ENCODE assay signal across 10 mouse cellular contexts in the genomic region with DNA sequence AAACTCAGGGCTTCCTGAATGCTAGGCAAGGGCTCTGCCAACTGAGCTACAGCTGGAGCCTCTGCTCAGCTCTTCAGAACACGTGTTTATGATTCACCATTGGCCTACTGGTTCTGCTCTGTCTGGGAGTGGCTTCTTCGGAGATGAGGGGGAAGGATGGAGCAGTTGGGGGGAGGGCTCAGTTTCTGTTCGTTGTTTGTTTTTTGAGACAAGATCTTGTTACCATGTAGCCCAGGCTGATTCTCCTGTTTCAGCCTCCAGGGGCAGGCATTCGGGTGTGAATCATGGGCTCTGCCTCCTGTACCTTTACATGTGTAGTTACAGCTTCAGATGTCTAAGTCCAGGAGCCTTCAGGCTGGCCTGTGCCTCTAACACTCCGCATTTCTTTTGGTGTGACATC.
DNase-seq lines count a peak whose midpoint lies in the region; ATAC-seq lines count a peak whose summit lies in the region.
"Had no signal": no experiment of that assay in that cellular context is flagged by ENCODE, and none has a peak within 500 bp of the region (broad histone marks: within the 10 kb centered on the region; RNA-seq: fewer than 3 reads in every experiment).

No protein-coding gene starts in this region.

- peaks cover 7% of the 10 kb centered on the region for H3K4me1 ChIP-seq in heart, embryonic 12.5 days (replicated peaks)
- peaks cover 24% of the 10 kb centered on the region for H3K4me1 ChIP-seq in liver, embryonic 12.5 days
- H3K4me1 ChIP-seq: hindbrain, embryonic 15.5 days had no signal

- 42% methylated on average over 5 of the region's 5 CpGs for WGBS in heart, embryonic 12.5 days
- WGBS in liver, embryonic 12.5 days (ENCODE audit: insufficient replicate concordance) = 11% methylated on average over 5 of the region's 5 CpGs

- no peak overlapping the region for H3K9ac ChIP-seq in heart, embryonic 12.5 days
- H3K9ac ChIP-seq in liver, embryonic 12.5 days = no peak overlapping the region
- H3K9ac ChIP-seq: hindbrain, embryonic 15.5 days had no signal

- no peak overlapping the region for H3K4me3 ChIP-seq in heart, embryonic 12.5 days
- H3K4me3 ChIP-seq in liver, embryonic 12.5 days = no peak overlapping the region
- H3K4me3 ChIP-seq: hindbrain, embryonic 15.5 days had no signal

- H3K27me3 ChIP-seq in heart, embryonic 12.5 days (replicated peaks) = no peaks in the 10 kb centered on the region
- no peaks in the 10 kb centered on the region for H3K27me3 ChIP-seq in liver, embryonic 12.5 days (replicated peaks)
- H3K27me3 ChIP-seq: hindbrain, embryonic 15.5 days had no signal

- no peaks in the 10 kb centered on the region for H3K36me3 ChIP-seq in heart, embryonic 12.5 days
- no peaks in the 10 kb centered on the region for H3K36me3 ChIP-seq in liver, embryonic 12.5 days
- H3K36me3 ChIP-seq: hindbrain, embryonic 15.5 days had no signal

- no peak overlapping the region; the same call in 1 of the 2 replicates for H3K27ac ChIP-seq in heart, embryonic 12.5 days (ENCODE audit: poor library complexity, severe bottlenecking)
- H3K27ac ChIP-seq in liver, embryonic 12.5 days = no peak overlapping the region
- H3K27ac ChIP-seq: hindbrain, embryonic 15.5 days had no signal

- H3K9me3 ChIP-seq in heart, embryonic 12.5 days (replicated peaks) = 0 out of 2 replicates have a peak, but pooled peaks cover 5% of the 10 kb centered on the region
- no peaks in the 10 kb centered on the region for H3K9me3 ChIP-seq in liver, embryonic 12.5 days (replicated peaks)
- H3K9me3 ChIP-seq: hindbrain, embryonic 15.5 days had no signal

- DNase-seq in heart, adult 18-20 months = peak; percentile 7 to 20
- DNase-seq in skeletal muscle tissue, adult 2 months (ENCODE audit: low read depth, low spot score) = peak; percentile 10
- DNase-seq in adrenal gland, postnatal 4 days (ENCODE audit: low spot score in 2 of 2) = no peak
- DNase-seq in frontal cortex, adult 2 months (ENCODE audit: extremely low spot score in 1 of 2, low spot score in 1 of 2) = no peak
- no peak for DNase-seq in gastrocnemius, postnatal 10 days
- DNase-seq: cerebellum, adult 9-10 months had no signal

- no peak for ATAC-seq in heart, embryonic 12.5 days (ENCODE audit: insufficient number of reproducible peaks, low FRiP score)
- ATAC-seq in activated CD4-positive, CD25-positive, alpha-beta regulatory T cell, adult 4 months = peak; percentile 95
- peak; percentile 54; the same call in 1 of the 2 replicates for ATAC-seq in liver, embryonic 12.5 days

- H3K4me2 ChIP-seq in heart, embryonic 12.5 days = no peak overlapping the region
- H3K4me2 ChIP-seq in liver, embryonic 12.5 days = peak overlapping the region; percentile 3; the same call in 1 of the 2 replicates
- H3K4me2 ChIP-seq: hindbrain, embryonic 15.5 days had no signal

Comparison
In these comparisons a context has a peak if more than half of its experiments do, and no peak if none do; other contexts are left out.
1. DNase-seq: peak in heart, adult 18-20 months (2 of 2) and skeletal muscle tissue, adult 2 months (single experiment); none in adrenal gland, postnatal 4 days (0 of 2), frontal cortex, adult 2 months (0 of 2) and gastrocnemius, postnatal 10 days (single experiment).